18 mouse cellular contexts compared by ENCODE assay signal in the genomic region with DNA sequence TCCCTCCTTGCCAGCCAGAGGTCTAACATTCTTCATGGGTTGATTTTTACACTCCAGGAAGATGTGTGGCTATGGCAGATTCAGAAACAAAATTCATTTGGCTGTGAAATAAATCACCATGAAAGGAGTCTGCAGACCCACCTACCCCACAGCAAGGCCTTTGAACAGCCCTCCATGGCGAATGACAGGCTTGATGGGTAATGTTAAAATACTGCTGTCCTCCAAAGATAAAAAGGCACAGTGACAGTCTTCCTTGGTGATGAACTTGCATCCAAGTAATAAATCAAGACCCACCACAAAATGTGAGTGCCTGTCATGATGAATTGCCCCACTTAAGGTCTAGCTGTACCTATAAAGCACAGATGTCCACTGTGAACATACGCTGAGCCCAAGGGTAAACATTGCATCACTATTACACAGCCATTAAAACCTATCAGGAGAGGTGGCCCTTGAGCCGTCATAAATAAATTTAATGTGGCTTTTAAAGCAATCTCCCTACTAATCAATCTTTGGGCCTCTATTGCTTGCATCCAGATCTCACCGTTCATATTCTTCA.
"Had no signal": no experiment of that assay in that cellular context is flagged by ENCODE, and none has a peak within 500 bp of the region (broad histone marks: within the 10 kb centered on the region; RNA-seq: fewer than 3 reads in every experiment).

No protein-coding gene starts in this region.

- H3K9ac ChIP-seq: limb, embryonic 12.5 days; limb, embryonic 15.5 days; liver, embryonic 14.5 days; liver, postnatal 0 days; lung, embryonic 15.5 days had no signal

- DNase-seq: kidney, adult 8-10 months; kidney, postnatal 14 days; kidney, postnatal 4 days; left cerebral cortex, postnatal 4 days; liver, postnatal 0 days; lung, postnatal 10 days; lung, postnatal 36 days; midbrain, embryonic 14.5 days; thymus, adult 2 months; thymus, postnatal 14 days; thymus, postnatal 4 days had no signal

- H3K4me1 ChIP-seq: limb, embryonic 12.5 days; limb, embryonic 15.5 days; lung, embryonic 15.5 days; megakaryocyte, embryonic 14.5 days had no signal

- H3K27me3 ChIP-seq: limb, embryonic 12.5 days; limb, embryonic 15.5 days; lung, embryonic 15.5 days had no signal

- H3K27ac ChIP-seq: limb, embryonic 12.5 days; limb, embryonic 15.5 days; liver, embryonic 14.5 days; lung, embryonic 15.5 days had no signal

- H3K4me2 ChIP-seq: limb, embryonic 12.5 days; limb, embryonic 15.5 days; liver, embryonic 11.5 days; lung, embryonic 15.5 days; midbrain, embryonic 11.5 days had no signal

- H3K4me3 ChIP-seq: limb, embryonic 12.5 days; limb, embryonic 15.5 days; lung, embryonic 15.5 days; megakaryocyte, embryonic 14.5 days had no signal

- H3K9me3 ChIP-seq: limb, embryonic 12.5 days; limb, embryonic 15.5 days; lung, embryonic 15.5 days; megakaryocyte, embryonic 14.5 days had no signal

- H3K36me3 ChIP-seq: limb, embryonic 12.5 days; limb, embryonic 15.5 days; lung, embryonic 15.5 days had no signal

- ATAC-seq: liver, postnatal 0 days had no signal
